Mouse (Mus musculus) bone marrow, adult 2 months (tissue): ENCODE data around the gene Bcas3.

Experiments used
- CTCF ChIP-seq: fragments of 200-500 bp; IDR thresholded peaks from 2 replicates; pipeline ENCODE4 v1.5.1; 2011; ENCODE audit warnings: low read length, control low read depth; ENCODE audit not compliant: control insufficient read depth, insufficient read depth
- POLR2A ChIP-seq: fragments of 200-500 bp; IDR thresholded peaks from 2 replicates; pipeline ENCODE4 v1.6.1; 2011; ENCODE audit warnings: low read depth, mild to moderate bottlenecking, control low read depth, low read length, borderline replicate concordance; ENCODE audit not compliant: control insufficient read depth

GRCm38 (mm10) chr11:85720269-85720773 lies 367.4 kb downstream of the Bcas3 start:
- TF ChIP-seq CTCF (no peak), POLR2A (no peak)
